Mouse (Mus musculus): ENCODE measurements around the gene Kpnb1.
"Not testable (repeated sequence)": the region's sequence is repeated elsewhere in the genome, so short reads cannot be mapped to it uniquely, and the experiment has no call there.

Gene Kpnb1

DNA sequence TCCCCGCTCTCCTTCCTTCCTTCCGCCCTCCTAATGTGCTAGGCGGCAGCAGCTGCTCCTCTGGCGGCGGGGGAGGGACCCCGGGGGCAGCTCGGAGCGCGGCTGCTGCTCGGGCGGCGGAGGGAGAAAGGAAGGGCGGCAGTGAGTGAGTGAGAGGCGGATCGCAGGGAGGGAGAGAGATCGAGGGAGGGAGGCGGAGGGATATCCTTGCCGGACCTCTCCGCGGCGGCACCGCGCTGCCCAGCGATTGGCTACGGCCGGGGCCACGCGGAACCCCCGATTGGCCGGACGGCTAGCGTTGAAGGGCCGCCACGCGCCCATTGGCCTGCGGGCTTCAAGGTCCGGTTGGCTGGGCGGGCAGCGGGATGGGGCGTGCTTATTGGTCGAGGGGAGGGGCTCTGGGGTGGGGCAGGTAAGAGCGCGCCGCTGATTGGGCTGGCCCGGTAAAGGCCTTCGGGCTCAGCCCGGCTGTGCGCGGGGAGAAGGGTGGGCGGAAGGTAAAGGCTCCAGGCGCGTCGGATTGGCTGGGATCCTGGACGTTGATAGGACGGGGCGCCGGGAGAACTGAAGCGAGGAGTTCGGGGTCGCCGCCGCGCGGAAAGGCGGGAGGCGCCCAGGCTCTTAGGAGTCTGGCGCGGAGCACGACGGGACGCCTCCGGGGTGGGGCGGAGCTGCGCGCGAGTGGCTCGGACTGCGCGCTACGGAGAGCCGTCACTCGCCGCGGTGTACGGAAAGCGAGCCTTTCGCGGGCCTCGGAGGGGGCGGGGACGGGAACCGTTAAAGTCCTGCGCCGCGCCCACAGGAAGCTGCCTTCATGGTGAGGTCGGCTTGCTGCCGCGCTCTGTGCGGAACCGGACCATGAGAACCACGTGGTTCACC lies at the start of gene Kpnb1:
Gene Kpnb1 (minus strand): TSS at position 118 of the 879 bp plus-strand sequence.
- peak; percentile 98 for DNase-seq (ENCODE audit: low spot score)

DNA sequence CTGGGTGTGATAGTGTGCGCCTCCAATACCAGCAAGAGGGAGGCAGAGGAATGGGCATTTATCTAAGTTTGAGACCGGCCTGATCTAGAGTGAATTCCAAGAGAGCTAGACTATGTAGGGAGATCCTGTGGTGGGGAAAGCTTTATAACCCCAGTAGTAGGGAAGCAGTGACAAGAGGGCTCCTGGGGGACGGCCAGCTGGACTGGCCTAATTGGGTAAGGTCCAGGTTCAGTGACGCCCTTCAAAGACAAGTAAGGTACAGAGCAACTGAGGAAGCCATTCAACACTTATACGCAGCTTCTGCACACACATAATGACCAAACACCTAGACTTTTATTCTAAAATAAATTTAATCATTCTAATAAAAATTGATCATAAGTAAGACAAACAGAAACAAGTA lies 44.8 kb upstream of the Kpnb1 start:
- DNase-seq (ENCODE audit: low spot score) = no peak

DNA sequence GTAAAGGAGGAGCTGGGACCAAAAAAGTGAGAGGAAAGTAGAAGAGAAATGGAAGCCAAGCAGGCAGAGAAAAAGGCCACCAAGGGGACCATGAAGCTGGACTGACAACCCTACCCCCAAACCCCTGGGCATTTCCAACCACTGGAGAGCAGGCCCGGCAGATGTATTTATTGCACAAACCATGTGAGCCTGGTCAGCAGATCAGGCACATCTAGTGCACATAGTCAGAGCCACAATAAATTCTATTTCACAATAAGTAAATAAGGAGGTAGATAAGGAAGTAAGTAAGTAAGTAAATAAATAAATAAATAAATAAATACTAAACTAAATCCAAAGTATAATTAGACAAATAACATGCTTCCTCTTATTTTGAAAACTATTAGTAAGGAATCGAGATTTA lies 41.7 kb upstream of the Kpnb1 start:
- DNase-seq (ENCODE audit: low spot score) = no peak

DNA sequence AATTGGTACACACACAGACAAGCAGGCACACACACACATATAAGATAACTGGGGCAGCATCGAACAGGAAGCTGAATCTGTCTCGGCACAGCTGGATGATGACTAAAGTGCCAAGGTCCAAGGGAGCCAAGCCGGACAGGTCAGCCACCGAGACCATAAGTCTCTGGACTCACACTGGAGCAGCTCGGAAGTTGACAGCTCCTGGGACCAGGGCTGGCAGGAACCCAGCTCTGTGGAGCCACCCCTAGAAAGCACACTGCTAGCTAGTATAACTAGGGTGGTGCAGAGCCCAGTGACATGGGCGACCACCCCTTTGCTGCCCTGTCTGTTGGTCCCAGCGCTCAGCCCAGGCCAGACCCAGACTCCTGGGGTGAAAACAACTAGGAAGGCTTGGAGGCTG lies 41.3 kb upstream of the Kpnb1 start:
- no peak for DNase-seq (ENCODE audit: low spot score)

DNA sequence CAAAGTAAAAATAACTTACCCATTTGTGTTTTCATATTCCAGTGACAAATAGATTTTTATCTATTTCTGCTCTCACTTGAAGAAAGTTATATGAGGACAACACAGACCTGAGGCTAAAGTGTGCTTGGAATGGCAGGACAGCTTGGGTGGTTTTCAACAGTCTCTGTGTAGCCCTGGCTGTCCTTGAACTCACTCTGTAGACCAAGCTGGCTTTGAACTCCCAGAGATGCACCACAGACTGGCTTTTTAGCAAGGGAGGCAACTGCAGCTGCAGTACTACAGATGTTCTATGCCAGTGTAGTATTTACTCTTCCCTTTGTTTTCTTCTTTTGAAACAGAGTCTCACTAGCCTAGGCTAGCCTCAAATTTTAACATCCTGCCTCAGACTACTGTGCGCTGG lies 38.5 kb upstream of the Kpnb1 start:
- DNase-seq (ENCODE audit: low spot score) = no peak

DNA sequence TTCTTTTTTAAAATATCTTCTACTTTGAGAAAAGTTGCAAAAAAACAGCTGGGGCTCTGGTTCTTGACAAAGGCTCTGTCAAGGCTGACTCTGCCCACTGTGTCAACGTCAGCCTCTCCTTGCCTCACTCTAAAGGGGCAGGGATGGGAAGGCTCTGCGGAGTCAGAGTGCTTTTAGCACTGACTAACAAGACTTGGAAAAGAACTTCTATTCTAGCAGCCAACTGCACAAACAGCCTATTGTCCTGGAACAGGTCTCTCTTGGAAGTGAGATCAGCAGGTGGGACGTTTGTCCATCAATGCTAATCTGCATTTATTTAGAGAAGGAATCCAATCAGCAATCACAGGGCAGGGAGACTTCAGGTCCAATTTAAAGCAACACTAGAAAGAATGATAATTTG lies 35.8 kb upstream of the Kpnb1 start:
- DNase-seq (ENCODE audit: low spot score) = no peak

DNA sequence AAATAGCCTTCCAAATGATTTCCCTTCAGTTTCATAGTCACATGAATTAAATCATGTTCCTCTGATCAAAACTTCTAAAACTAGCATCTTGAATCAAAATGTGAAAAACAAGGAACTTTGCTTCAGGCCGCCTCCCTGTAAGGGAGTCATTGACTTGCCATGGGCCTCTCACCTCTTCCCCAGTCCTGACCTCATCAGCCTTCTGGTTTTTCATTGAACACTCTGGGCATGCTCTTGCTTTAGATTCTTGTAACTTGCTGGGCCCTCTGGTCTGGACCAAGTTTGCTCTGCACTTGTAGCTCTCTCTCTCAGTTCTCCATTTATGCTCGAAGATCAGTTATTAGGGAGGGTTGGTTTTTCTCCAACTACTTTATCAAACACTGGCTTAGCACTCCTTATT lies 33.9 kb upstream of the Kpnb1 start:
- DNase-seq (ENCODE audit: low spot score) = peak; percentile 55

DNA sequence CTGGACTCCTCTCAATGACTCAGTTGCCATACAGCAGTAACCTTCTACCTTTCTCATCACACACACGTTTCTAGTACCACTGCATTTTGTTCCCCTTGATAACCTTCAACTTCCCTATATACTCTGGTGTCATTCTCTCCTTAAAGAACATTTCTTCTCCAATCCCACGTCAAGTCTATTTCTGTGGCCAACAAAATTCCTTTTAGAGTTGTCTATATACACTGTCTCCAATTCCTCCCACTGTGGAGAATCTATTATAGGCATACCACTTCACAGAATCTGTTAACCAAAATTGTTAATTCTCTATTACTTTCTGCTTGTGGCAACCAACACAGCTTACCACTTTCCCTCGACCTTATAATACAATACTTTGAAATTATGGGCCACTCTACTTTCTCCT lies 32.5 kb upstream of the Kpnb1 start:
- no peak for DNase-seq (ENCODE audit: low spot score)

DNA sequence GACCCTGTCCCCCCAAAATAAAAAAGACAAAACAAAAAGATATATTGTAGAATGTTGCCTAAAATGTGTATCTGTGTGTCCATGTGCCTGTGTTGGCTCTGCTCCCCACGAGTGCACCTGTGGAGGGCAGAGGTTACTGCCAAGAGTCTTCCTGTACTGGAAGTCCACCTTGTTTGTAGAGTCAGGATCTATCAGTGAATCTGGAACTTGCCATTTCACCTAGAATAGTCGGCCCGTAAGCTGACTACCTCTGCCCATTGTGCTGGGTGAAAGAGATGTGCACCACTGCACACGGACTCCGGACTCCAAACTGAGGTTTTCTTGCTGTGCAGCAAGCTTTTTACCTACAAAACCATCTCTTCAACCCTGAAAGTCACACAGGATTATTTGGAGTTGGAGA lies 26.7 kb upstream of the Kpnb1 start:
- no peak for DNase-seq (ENCODE audit: low spot score)

DNA sequence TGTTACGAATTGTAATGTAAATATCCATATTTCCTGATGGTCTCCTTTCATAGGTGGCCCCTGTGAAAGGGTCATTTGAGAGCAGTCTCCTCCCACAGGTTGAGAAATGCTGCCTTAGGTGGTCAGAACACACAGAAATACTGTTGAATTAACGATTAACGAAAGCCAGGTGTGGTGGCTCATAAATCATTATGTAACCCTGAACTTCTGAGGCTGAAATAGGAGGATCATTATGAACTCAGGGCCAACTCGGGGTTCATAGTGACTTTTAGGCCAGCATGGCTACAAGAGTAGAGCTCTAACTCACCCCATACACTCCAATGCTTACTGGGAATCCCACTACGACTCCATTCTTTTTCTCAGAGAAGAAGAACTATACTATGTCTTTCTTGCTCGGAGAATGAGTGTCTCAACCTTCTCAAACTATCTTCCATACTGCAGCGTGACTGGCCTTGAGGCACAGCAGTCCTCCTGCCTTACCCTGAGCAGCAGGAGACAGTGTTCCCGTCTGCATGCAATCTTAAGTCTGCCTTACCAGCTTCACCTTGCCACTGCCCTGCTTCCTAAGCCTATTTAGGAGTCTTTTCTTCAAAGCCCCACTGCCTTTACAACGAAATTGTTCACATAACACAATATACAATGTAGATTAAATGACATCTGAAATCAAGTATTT lies 23.2 kb upstream of the Kpnb1 start:
- DNase-seq (ENCODE audit: low spot score) = no peak

DNA sequence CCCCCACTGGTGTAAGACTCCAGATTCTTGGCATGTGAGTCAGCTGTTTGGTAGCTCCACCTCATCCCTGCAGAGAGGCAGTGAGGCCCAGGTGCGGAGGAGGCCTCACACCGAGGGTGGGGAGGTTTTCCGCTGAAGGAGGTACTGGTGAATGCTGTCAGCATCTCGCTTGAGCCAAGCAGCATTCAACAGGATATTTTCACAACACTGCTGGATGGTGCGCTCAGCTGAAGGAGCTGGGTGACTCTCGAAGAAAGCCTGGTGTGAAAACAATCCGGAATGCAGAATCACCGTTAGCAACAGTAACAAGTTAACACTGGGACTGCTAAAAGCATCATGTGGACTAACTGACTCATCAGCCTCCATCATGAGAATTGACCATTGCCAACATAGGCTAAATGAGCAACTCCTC lies 19.3 kb upstream of the Kpnb1 start:
- DNase-seq (ENCODE audit: low spot score) = no peak

DNA sequence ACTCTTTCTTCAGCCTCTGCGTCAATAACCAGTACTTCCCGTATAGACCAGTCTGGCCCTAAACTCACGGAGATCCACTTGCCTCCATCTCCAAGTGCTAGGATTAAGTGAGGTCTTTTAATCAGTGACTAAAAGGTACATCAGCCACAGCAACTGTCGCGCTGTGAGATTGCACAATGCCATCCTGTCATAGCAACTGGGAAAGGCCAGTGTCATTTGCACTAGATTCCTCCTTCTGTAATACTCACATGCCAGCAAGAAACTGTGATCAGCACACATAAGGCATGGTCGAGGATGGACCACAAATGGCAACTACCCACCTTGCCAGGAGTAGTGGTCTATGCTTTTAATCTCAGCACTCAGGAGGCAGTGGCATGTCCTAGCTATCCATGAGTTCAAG lies 11.8 kb upstream of the Kpnb1 start:
- no peak for DNase-seq (ENCODE audit: low spot score)

DNA sequence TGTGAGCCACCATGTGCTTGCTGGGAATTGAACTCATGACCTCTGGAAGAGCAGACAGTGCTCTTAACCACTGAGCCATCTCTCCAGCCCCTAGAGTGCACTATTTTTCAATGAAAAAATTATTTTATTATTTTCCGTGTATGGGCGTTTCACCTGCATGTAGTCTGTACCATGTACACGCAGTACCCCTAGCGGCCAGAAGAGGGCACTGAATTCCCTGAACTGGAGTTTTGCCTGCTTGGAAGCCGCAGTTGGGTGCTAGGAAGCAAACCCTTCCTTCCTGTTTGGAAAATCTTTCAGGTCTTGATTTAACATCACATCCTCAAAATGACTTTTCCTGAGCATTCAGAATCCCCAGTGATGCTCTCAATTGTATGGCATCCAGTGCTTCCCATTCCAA lies 10.9 kb upstream of the Kpnb1 start:
- no peak for DNase-seq (ENCODE audit: low spot score)

DNA sequence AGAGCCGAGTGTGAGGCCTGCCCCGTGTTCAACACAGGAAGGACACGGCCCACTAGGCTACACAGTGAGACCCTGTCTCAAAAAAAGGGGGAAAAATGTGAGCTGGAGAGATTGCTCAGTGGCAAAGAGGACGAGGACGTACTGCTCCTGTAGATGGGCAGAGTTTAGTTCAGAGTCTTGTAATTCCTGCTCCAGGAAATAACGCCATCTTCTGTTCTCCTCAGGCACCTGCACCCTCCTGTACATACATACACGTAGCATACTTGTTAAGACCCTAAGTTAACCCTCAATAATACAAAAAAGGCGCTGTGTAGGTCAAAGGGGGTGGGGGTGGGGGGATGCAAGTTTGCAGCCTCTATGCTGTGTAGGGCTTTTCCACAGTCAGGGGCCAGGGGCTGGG lies 9.3 kb upstream of the Kpnb1 start:
- no peak for DNase-seq (ENCODE audit: low spot score)

DNA sequence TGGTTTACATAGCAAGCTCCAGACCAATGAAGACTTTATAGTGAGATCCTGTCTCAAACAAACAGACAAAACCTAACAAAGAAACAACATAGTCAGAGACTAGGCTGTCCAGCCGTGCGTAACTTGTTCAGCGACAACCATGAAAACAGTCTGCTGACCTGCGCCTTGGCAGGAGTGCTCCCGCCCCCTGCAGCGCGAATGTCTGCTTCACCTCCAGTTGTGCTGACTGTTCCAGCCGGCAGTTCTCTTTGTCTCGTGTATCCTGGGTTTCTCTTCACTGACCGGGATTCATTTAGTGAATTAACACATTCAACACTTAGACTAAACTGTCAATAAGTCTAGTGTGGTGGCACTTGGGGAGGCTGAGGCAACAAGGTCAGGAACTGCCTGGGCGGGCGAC lies 8.9 kb upstream of the Kpnb1 start:
- no peak for DNase-seq (ENCODE audit: low spot score)

DNA sequence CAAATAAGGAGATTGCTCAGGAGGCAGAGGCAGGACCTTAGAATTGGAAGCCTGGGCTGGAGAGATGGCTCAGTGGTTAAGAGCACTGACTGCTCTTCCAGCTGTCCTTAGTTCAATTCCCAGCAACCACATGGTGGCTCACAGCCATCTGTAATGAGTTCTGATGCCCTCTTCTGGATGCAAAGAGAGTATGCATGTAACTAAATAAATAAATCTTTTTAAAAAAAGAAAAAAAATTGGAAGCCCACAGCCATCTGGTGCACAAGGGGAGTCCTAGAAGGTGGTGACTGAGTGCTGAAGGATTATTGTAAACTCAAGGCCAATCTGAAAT lies 4.9 kb upstream of the Kpnb1 start:
- DNase-seq (ENCODE audit: low spot score) = no peak

DNA sequence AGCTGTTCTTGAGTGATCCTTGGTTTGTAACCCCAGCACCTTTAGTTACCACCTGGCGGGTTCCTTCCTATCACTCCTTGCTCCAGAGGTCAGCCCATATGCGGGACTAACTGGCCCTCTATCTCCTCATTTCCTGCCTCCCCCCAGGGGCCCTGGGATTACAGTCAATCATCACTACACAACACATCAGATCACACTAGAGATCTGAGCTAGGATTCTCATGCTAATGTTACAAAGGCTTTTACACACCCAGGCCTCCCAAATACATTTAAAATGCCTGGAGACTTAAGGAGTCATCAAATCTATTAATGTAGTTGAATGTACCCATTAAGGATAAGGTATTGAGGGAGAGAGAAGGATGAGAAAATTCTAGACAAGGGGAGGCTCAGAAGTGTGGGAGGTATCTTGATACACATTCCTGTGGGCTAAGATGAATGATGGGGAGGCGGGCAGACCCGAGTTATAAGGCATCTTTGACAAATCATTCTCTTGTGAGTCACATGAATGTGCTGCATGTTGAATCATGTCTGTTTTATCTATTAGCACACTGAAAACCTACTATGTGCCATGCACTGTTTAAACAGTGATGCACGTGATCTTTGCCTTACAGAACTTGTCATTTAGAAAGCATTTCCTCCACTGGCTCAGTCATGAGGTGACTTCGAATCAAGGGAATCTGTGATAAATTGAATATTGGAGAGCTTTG lies 4.4 kb upstream of the Kpnb1 start:
- DNase-seq (ENCODE audit: low spot score) = no peak

DNA sequence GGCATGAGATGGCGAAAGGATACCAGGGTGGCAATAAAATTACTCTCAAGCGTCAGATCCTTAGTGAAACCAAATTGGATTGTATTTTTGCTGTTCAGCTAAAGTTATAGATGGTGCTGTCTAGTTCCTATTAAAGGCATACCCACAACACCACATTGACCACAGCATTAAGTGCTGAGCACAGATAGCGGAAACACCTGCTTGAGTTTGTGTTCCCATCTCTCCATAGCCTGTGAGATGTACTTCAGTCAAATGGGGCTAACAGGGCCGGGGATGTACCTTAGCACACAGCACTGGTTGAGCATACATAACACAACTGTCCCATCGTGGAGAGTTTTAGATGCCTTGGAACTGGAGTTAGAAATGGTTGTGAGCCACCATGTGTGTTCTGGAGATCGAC lies 3.3 kb upstream of the Kpnb1 start:
- no peak for DNase-seq (ENCODE audit: low spot score)

DNA sequence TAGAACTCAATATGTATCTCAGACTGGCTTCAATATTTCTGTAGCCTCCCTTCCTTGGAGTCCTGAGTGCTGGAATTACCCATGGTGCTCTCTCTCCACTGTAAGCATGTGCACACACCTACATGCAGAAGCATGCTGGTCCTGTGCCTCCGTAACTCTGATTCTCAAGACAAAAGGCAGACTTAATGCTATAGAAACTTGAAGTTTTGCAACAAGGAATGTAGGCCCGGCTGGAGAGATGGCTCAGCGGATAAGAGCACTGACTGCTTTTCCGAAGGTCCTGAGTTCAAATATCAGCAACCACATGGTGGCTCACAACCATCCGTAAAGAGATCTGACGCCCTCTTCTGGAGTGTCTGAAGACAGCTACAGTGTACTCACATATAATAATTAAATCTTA lies 2.0 kb upstream of the Kpnb1 start:
- DNase-seq (ENCODE audit: low spot score) = not testable (repeated sequence)

DNA sequence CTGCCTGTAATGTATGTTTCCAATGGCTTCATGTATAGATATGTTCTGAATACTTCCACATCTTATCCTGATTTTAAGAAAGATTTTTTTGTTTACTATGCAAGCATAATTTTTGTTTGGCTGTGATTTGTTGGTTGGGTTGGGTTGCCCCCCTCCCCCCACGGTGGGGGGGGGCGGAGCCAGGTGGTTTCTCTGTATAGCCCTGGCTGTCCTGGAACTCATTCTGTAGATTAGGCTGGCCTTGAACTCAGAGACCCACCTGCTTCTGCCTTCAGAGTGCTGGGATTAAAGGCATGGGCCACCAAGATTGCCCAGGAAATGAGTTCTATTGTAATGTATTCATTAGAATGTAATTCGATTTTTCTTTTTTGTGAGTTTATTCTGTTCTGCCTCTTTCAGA lies 1.6 kb upstream of the Kpnb1 start:
- no peak for DNase-seq (ENCODE audit: low spot score)

DNA sequence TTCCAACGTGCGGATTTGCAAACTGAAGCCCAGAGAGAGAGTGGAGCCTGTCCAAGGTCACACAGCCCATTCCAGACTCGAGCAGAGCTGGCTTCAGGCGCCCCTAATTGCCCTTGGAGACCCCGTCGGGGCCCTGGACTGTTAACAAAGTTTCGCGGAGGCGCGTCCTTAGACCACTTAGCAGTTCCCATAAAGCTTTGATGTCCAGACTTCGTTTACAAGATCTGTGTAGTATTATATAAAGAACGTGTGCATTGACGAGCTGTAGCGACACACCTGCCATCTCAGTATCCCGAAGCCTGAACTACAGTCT lies 918 bp upstream of the Kpnb1 start:
- no peak for DNase-seq (ENCODE audit: low spot score)

DNA sequence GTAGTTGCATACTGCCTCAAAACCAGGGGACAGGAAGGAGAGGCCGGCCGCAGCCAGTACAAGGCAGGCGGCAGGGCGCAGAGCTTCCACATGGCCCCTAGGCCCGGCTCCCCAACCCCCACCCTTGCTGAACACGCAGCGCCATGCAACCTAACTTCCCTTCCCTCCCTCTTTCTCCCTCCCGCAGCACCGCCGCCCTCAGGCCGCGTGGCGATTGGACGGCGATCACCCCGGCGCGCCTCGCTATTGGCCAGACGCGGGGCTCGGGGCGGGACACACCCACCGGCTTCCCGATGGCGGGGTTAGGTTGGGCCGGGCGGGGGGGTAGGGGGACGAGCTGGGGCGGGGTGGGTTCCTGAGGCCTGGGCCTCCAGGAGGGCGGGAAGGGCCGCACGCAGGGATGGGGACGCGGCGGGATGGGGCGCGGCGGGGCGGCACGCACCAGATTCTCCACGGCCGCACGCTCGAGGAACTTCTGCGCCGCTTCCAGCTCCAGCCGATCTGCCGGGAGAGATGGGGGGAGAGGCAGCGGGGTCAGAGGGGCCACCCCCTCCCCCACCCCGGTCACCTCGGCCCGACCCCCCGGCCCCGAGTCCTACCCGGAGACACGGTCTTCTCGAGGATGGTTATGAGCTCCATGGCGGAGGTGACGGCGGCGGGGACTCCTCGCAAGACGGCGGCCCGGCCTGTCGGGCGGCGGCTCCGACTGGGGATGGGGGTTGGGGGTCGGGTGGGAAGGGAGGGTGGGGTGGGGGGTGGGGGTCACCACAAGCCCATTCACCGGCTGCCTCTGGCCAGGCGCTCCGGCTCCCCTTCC lies 526 bp downstream of the Kpnb1 start:
- peak; percentile 93 for DNase-seq (ENCODE audit: low spot score)

All from adipocyte (in vitro differentiated cells).